Mouse (Mus musculus): Measurements from ENCODE around the gene Olfr881.

Olfr881 gene

GRCm38 (mm10) chr9:37991525-37991924 is at the start of gene Olfr881:
Gene Olfr881, plus strand, starts transcription at chr9:37991825.
- no peak for DNase-seq (ENCODE audit: low spot score)

GRCm38 (mm10) chr9:37998581-37999204 is 7.1 kb downstream of the Olfr881 start:
- DNase-seq (ENCODE audit: low spot score), result no peak

- no peak for DNase-seq (ENCODE audit: low spot score)
Measured at GRCm38 (mm10) chr9:38000021-38000420, 8.4 kb downstream of the Olfr881 start.

- DNase-seq (ENCODE audit: low spot score), result no peak
Measured at GRCm38 (mm10) chr9:38025508-38025907, 33.9 kb downstream of the Olfr881 start, which contains the start of gene Olfr883. Gene Olfr883, plus strand, starts transcription at chr9:38025808.
